Mouse (Mus musculus): ENCODE results near the gene Fam135a. TPM values are rescaled to one million over a fixed set of nuclear protein-coding genes. Genes with fewer than 3 reads are reported as not detected.

The Fam135a gene
- polyA plus RNA-seq, 1 experiment from 2014 or later = 28.9 TPM

DNA sequence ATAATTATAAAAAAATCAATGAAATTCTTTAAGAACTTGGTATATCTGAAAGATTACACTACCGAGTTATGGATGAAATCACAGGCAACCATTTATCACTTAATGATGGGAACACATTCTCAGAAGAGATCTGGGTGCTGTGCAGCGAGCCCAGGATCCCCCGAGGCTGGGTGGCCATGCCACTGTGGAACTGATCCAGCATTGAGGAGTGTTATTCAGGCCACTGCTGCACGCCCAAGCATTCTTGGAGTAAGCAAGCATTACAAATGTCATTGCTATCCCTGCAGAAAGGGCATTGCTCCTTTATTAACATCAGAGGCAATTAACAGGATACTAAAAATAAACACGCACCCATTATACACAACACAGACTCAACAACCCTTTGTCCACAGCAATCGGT is 89.3 kb downstream of the Fam135a start:
- WGBS = 81% methylated on average over 6 of the region's 6 CpGs
- H3K36me3 ChIP-seq (ENCODE audit: control insufficient read depth, insufficient read depth, low read length) = peaks cover 36% of the 10 kb centered on the region

DNA sequence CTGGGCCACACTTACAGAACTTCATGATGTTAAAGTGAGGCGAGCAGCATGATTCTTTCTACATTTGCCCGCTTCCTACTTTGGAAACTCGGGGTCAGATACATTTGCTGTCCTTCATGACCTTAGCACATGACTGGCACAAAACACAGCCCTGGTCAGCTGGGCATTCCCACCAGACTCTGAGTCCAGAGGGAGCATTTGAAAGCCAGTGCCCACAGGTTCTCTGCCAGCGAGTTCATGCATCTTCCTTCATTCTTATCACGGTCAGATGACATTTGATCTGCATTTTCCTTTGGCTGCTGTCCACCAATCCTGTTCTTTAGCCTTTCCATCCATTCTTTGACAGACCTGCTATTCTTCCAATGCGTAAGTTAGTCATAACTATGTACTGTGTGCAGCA is 90.1 kb downstream of the Fam135a start:
- Histone ChIP-seq H3K4me1 (ENCODE audit: control insufficient read depth in 2 of 2, insufficient read depth in 2 of 2, low read length in 2 of 2) (no peaks in the 10 kb centered on the region), H3K9ac (ENCODE audit: low read length) (no peak overlapping the region), H3K36me3 (ENCODE audit: control insufficient read depth, insufficient read depth, low read length) (peaks cover 32% of the 10 kb centered on the region), H3K9me3 (ENCODE audit: control insufficient read depth, low read length) (no peaks in the 10 kb centered on the region), H3K4me2 (ENCODE audit: low read length) (no peak overlapping the region), H3K27ac (replicated peaks in 1 of 2; ENCODE audit: control insufficient read depth in 1 of 2, insufficient read depth in 1 of 2, low read depth in 2 of 2, low read length in 2 of 2) (no peak overlapping the region), H3K4me3 (ENCODE audit: control insufficient read depth in 1 of 2, insufficient read depth in 1 of 2, low read depth in 1 of 2, low read length in 2 of 2) (no peak overlapping the region), H3K27me3 (ENCODE audit: control insufficient read depth, insufficient read depth, low read length) (no peaks in the 10 kb centered on the region)
- ATAC-seq (ENCODE audit: insufficient number of reproducible peaks, insufficient read depth, low FRiP score, low read depth) = no peak
- 83% methylated on average over 6 of the region's 6 CpGs for WGBS

More for the DNA sequence above, 89.3 kb downstream of the Fam135a start:
- H3K4me2 ChIP-seq (ENCODE audit: low read length) = no peak overlapping the region
- no peak for ATAC-seq (ENCODE audit: insufficient number of reproducible peaks, insufficient read depth, low FRiP score, low read depth)
- H3K9ac ChIP-seq (ENCODE audit: low read length) = no peak overlapping the region
- no peaks in the 10 kb centered on the region for H3K9me3 ChIP-seq (ENCODE audit: control insufficient read depth, low read length)
- H3K27ac ChIP-seq (replicated peaks in 1 of 2; ENCODE audit: control insufficient read depth in 1 of 2, insufficient read depth in 1 of 2, low read depth in 2 of 2, low read length in 2 of 2) = no peak overlapping the region; a peak in 1 of 4 replicates
- no peaks in the 10 kb centered on the region for H3K4me1 ChIP-seq (ENCODE audit: control insufficient read depth in 2 of 2, insufficient read depth in 2 of 2, low read length in 2 of 2)
- H3K4me3 ChIP-seq (ENCODE audit: control insufficient read depth in 1 of 2, insufficient read depth in 1 of 2, low read depth in 1 of 2, low read length in 2 of 2) = no peak overlapping the region
- H3K27me3 ChIP-seq (ENCODE audit: control insufficient read depth, insufficient read depth, low read length) = no peaks in the 10 kb centered on the region

DNA sequence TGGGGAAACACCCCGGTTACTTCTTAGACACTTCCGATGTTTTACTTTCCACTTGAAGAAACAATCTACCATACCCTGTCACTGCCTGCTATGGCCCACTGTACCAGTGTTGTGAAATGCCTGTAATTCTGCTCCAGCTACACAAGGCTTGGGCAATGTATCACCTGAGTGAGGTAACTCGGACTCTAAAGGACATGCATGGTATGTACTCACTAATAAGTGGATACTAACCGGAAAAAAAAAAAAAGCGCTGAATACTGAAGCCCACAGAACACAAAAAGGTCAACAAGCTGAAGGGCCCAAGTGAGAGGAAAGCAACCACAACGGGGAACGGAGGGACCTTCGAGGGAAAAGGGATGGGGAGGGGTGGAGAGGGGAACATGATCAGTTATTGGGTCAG is 92.5 kb downstream of the Fam135a start:
- H3K9me3 ChIP-seq (ENCODE audit: control insufficient read depth, low read length) = no peaks in the 10 kb centered on the region
- no peak overlapping the region for H3K27ac ChIP-seq (replicated peaks in 1 of 2; ENCODE audit: control insufficient read depth in 1 of 2, insufficient read depth in 1 of 2, low read depth in 2 of 2, low read length in 2 of 2)
- WGBS = 87% methylated on average over 8 of the region's 8 CpGs
- peaks cover 0 to 5% of the 10 kb centered on the region in 2 experiments; a peak in 1 of 4 replicates for H3K4me1 ChIP-seq (ENCODE audit: control insufficient read depth in 2 of 2, insufficient read depth in 2 of 2, low read length in 2 of 2)
- no peaks in the 10 kb centered on the region for H3K27me3 ChIP-seq (ENCODE audit: control insufficient read depth, insufficient read depth, low read length)
- ATAC-seq (ENCODE audit: insufficient number of reproducible peaks, insufficient read depth, low FRiP score, low read depth) = no peak
- H3K4me2 ChIP-seq (ENCODE audit: low read length) = no peak overlapping the region
- H3K36me3 ChIP-seq (ENCODE audit: control insufficient read depth, insufficient read depth, low read length) = peaks cover 16% of the 10 kb centered on the region
- H3K9ac ChIP-seq (ENCODE audit: low read length) = no peak overlapping the region
- H3K4me3 ChIP-seq (ENCODE audit: control insufficient read depth in 1 of 2, insufficient read depth in 1 of 2, low read depth in 1 of 2, low read length in 2 of 2) = no peak overlapping the region

DNA sequence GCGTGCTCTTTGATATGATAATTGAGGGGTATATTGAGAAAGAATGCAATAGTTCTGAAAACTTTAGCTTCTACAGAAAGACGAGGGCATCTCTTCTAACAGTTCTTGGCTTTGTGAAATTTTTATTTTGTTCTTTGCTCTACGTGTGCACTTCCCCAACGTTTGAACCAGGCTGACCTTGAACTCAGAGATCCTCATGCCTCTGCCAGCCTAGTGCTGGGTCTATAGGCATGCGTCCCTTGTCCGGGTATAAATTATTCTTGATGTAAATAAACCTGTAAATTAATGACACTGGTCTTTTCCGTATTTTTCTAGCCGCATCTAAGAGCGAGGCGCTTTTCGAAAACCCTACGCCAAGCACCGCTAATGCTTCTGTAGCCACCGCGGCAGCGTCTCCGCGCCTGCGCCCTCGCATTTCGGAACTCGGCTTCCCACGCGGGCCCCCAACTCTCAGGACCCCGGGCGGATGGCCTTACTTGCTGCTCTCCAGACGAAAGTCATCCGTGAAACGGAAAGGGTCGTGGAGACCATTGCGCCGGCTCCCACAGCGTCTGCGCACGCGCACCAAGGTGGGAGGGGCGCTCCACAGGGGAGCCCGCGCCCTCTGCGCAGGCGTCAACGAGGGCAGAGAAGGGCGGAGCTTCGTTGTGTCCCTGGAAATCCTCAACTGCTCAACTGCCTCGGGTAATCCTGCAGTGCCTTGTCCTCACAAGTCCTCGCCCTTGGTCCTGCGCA is 94.9 kb downstream of the Fam135a start, which contains the start of gene Sdhaf4:
Sdhaf4 (minus strand) TSS at position 587 of the 735 bp plus-strand sequence.
- H3K4me3 ChIP-seq (ENCODE audit: control insufficient read depth in 1 of 2, insufficient read depth in 1 of 2, low read depth in 1 of 2, low read length in 2 of 2) = peak within 1 kb of the TSS; percentile 65 to 77
- peak within 1 kb of the TSS; percentile 70 for H3K4me2 ChIP-seq (ENCODE audit: low read length)
- peak within 1 kb of the TSS; percentile 89 for H3K9ac ChIP-seq (ENCODE audit: low read length)
- H3K9me3 ChIP-seq (ENCODE audit: control insufficient read depth, low read length) = no peaks in the 10 kb centered on the region
- peak within 1 kb of the TSS; percentile 94 for H3K27ac ChIP-seq (replicated peaks in 1 of 2; ENCODE audit: control insufficient read depth in 1 of 2, insufficient read depth in 1 of 2, low read depth in 2 of 2, low read length in 2 of 2)
- peak; percentile 97 for ATAC-seq (ENCODE audit: insufficient number of reproducible peaks, insufficient read depth, low FRiP score, low read depth)
- H3K27me3 ChIP-seq (ENCODE audit: control insufficient read depth, insufficient read depth, low read length) = no peaks in the 10 kb centered on the region
- peaks cover 34% of the 10 kb centered on the region for H3K36me3 ChIP-seq (ENCODE audit: control insufficient read depth, insufficient read depth, low read length)
- under 1% methylated on average over 47 of the region's 47 CpGs for WGBS
- H3K4me1 ChIP-seq (ENCODE audit: control insufficient read depth in 2 of 2, insufficient read depth in 2 of 2, low read length in 2 of 2) = peaks cover 0 to 5% of the 10 kb centered on the region in 2 experiments; a peak in 1 of 4 replicates

DNA sequence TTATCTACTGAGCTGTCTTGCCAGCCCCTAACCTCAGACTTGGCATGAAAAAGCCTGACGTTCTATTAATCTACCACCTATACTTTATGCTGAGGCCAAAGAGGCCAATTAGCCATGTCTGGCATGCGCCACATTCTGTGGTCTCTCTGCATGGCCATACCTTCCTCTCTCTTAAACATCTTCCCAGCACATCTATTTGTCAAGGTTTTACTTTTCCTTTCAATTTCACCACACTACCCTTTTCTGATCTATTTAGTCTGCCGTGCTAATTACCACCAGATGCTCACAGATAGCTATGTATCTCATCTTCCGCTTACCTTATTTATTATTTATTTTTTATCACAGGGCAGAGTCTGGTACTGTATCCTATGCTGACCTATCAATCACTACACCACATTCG is 100.8 kb downstream of the Fam135a start:
- Histone ChIP-seq H3K4me3 (ENCODE audit: control insufficient read depth in 1 of 2, insufficient read depth in 1 of 2, low read depth in 1 of 2, low read length in 2 of 2) (no peak overlapping the region), H3K36me3 (ENCODE audit: control insufficient read depth, insufficient read depth, low read length) (peaks cover 70% of the 10 kb centered on the region), H3K9me3 (ENCODE audit: control insufficient read depth, low read length) (no peaks in the 10 kb centered on the region), H3K9ac (ENCODE audit: low read length) (no peak overlapping the region), H3K27me3 (ENCODE audit: control insufficient read depth, insufficient read depth, low read length) (no peaks in the 10 kb centered on the region), H3K4me1 (ENCODE audit: control insufficient read depth in 2 of 2, insufficient read depth in 2 of 2, low read length in 2 of 2) (peaks cover 0 to under 1% of the 10 kb centered on the region in 2 experiments; a peak in 1 of 4 replicates), H3K27ac (replicated peaks in 1 of 2; ENCODE audit: control insufficient read depth in 1 of 2, insufficient read depth in 1 of 2, low read depth in 2 of 2, low read length in 2 of 2) (no peak overlapping the region), H3K4me2 (ENCODE audit: low read length) (no peak overlapping the region)
- ATAC-seq (ENCODE audit: insufficient number of reproducible peaks, insufficient read depth, low FRiP score, low read depth) = no peak
- WGBS = 93% methylated on average over 5 of the region's 5 CpGs

DNA sequence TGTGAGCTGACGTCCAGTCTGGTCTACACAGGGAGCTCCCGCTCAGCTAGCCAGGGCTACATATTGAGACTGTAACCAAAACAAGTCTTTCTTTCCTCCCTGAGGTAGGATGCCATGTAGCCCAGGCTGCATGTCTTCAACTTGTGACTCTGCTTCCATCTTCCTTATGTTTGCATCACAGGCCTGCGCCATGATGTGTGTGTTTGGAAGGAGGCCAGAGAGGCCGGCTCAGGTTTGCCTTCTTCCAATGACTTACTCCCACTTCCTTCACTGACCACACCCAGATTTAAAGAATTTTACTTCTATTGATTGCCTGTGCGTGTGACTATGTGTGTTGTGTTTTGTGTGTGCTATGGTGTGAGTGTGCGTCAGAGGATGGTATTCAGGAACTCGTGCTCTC is 101.3 kb downstream of the Fam135a start:
- Histone ChIP-seq H3K36me3 (ENCODE audit: control insufficient read depth, insufficient read depth, low read length) (peaks cover 70% of the 10 kb centered on the region), H3K9ac (ENCODE audit: low read length) (no peak overlapping the region), H3K27me3 (ENCODE audit: control insufficient read depth, insufficient read depth, low read length) (no peaks in the 10 kb centered on the region), H3K4me3 (ENCODE audit: control insufficient read depth in 1 of 2, insufficient read depth in 1 of 2, low read depth in 1 of 2, low read length in 2 of 2) (no peak overlapping the region), H3K9me3 (ENCODE audit: control insufficient read depth, low read length) (no peaks in the 10 kb centered on the region), H3K4me1 (ENCODE audit: control insufficient read depth in 2 of 2, insufficient read depth in 2 of 2, low read length in 2 of 2) (no peaks in the 10 kb centered on the region), H3K4me2 (ENCODE audit: low read length) (no peak overlapping the region), H3K27ac (replicated peaks in 1 of 2; ENCODE audit: control insufficient read depth in 1 of 2, insufficient read depth in 1 of 2, low read depth in 2 of 2, low read length in 2 of 2) (no peak overlapping the region)
- ATAC-seq (ENCODE audit: insufficient number of reproducible peaks, insufficient read depth, low FRiP score, low read depth) = no peak
- WGBS = 94% methylated on average over 7 of the region's 7 CpGs

DNA sequence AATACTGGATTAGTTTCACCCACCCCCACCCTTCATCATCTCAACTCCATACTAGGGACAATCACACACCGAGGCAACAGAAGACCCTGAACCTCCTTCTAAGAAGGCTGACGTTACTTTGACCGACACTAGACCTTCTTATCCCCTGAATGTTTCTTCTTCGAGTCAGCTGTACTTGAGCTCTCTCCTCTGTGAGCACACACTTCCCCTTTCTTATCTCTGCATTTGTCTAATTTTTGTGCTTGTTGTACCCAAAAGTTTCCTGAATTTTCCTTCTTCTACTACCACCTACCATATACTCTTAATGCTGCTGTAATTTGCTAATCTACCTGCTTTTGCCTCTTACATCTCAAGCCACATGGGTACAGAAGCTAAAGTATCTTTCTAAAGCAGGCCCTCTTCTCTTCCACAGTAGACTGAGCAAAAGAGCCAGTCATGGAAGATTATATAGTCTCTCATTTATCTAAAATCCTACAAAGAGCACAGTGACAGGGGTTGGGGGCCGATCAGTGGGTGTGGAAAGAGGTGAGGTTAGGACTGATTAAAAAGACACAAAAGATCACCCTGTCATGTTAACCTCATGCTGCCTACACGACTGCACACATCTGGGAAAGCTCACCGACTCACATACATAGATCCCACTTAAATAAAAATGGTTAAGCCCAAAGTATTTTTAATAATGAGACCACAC is 101.9 kb downstream of the Fam135a start:
- H3K36me3 ChIP-seq (ENCODE audit: control insufficient read depth, insufficient read depth, low read length) = peaks cover 70% of the 10 kb centered on the region
- no peaks in the 10 kb centered on the region for H3K9me3 ChIP-seq (ENCODE audit: control insufficient read depth, low read length)
- H3K27me3 ChIP-seq (ENCODE audit: control insufficient read depth, insufficient read depth, low read length) = no peaks in the 10 kb centered on the region
- ATAC-seq (ENCODE audit: insufficient number of reproducible peaks, insufficient read depth, low FRiP score, low read depth) = no peak
- H3K4me1 ChIP-seq (ENCODE audit: control insufficient read depth in 2 of 2, insufficient read depth in 2 of 2, low read length in 2 of 2) = no peaks in the 10 kb centered on the region
- no peak overlapping the region for H3K4me3 ChIP-seq (ENCODE audit: control insufficient read depth in 1 of 2, insufficient read depth in 1 of 2, low read depth in 1 of 2, low read length in 2 of 2)
- no peak overlapping the region for H3K4me2 ChIP-seq (ENCODE audit: low read length)
- no peak overlapping the region for H3K9ac ChIP-seq (ENCODE audit: low read length)
- WGBS = 81% methylated on average over 7 of the region's 7 CpGs
- no peak overlapping the region for H3K27ac ChIP-seq (replicated peaks in 1 of 2; ENCODE audit: control insufficient read depth in 1 of 2, insufficient read depth in 1 of 2, low read depth in 2 of 2, low read length in 2 of 2)

Data from heart, embryonic 14.5 days (tissue).